Mouse (Mus musculus): ENCODE results near the gene Mxd1.

DNA sequence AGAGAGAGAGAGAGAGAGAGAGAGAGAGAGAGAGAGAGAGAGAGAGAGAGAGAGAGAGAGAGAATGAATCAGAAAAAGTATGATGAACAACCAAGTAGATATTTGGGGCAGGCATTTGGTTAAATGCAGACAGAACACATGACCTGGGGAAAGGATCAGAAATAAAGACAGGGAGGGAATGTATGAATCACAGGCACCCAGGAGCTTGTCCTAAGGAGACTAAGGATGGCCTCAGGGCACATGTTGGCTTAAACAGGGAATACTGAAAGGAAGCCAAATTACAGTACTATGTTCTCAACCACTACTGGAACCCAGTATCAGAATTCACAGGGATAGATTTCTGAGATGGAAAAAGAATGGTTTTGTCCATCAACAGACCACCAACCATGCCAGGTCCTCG, 18.0 kb upstream of the Mxd1 start:
- TF ChIP-seq CTCF (IDR thresholded peaks at IDR 0.05) (no peak), EP300 (IDR thresholded peaks at IDR 0.05; ENCODE audit: insufficient read depth, low read depth, low read length) (no peak)
